Mouse (Mus musculus) frontal cortex, adult 2 months (tissue): ENCODE measurements at regions not wholly inside any gene's neighbourhood (a gene's known extent, or its start where the extent isn't known, plus 50 kb on each side); places are given as distances from the start of the nearest gene placed in this dataset.
"Not testable (repeated sequence)": the region's sequence is repeated elsewhere in the genome, so short reads cannot be mapped to it uniquely, and the experiment has no call there.

ENCODE experiments used
- DNase-seq, 2 experiments: peaks; one replicate each; pipeline ENCODE4 v3.0.0; 2022; ENCODE audit warnings: low spot score in 1 of 2; ENCODE audit errors: extremely low spot score in 1 of 2

- DNase-seq: no peak
These were observed 157.2 kb upstream of the Gje1 start for GRCm38 (mm10) chr10:14875216-14875615.

GRCm38 (mm10) chr10:14861241-14861640, 143.2 kb upstream of the Gje1 start:
- DNase-seq: peak in 1 of 2 experiments; percentile 2

GRCm38 (mm10) chr10:14860126-14860638, 142.2 kb upstream of the Gje1 start:
- DNase-seq: peak in 1 of 2 experiments; percentile 4

- not testable (repeated sequence) for DNase-seq
These were observed 128.6 kb upstream of the Gje1 start for GRCm38 (mm10) chr10:14846601-14847000.

- peak; percentile 2 to 39 for DNase-seq
These were observed 127.0 kb upstream of the Gje1 start for GRCm38 (mm10) chr10:14845058-14845457.
